Mouse (Mus musculus) embryonic facial prominence, embryonic 10.5 days (tissue): Measurements from ENCODE around the gene Popdc3. TPM values are rescaled to one million over a fixed set of nuclear protein-coding genes. Genes with fewer than 3 reads are reported as not detected.
"Not testable (repeated sequence)": the region's sequence is repeated elsewhere in the genome, so short reads cannot be mapped to it uniquely, and the experiment has no call there.

Source experiments
- DNase-seq: peaks from one replicate; pipeline ENCODE4 v3.0.0-alpha.2; 2017; ENCODE audit warnings: low spot score
- H3K27ac ChIP-seq: fragments of 300-500 bp; sonication (generic); replicated peaks from 2 replicates; pipeline ENCODE4 v1.5.1; 2016; ENCODE audit warnings: mild to moderate bottlenecking
- H3K27me3 ChIP-seq: fragments of 300-500 bp; sonication (generic); replicated peaks from 2 replicates; pipeline ENCODE4 v1.6.1; 2016; ENCODE audit warnings: low read depth, mild to moderate bottlenecking; ENCODE audit not compliant: poor library complexity, severe bottlenecking
- H3K36me3 ChIP-seq: fragments of 300-500 bp; sonication (generic); replicated peaks from 2 replicates; pipeline ENCODE4 v1.6.1; 2016; ENCODE audit warnings: mild to moderate bottlenecking, moderate library complexity
- H3K4me1 ChIP-seq: fragments of 300-500 bp; sonication (generic); 2 replicates; pipeline ENCODE4 v1.6.1; 2016
- H3K4me3 ChIP-seq: fragments of 300-500 bp; sonication (generic); 2 replicates; pipeline ENCODE4 v1.5.1; 2016; ENCODE audit warnings: mild to moderate bottlenecking, moderate library complexity
- H3K9me3 ChIP-seq: fragments of 300-500 bp; sonication (generic); 2 replicates; pipeline ENCODE4 v1.6.1; 2016; ENCODE audit warnings: mild to moderate bottlenecking
- WGBS: fragments of 180-500 bp; shearing (Covaris S2); methylation state at CpG from one replicate; pipeline ENCODE4 v1.1.7; 2016; 5-methylcytosine and 5-hydroxymethylcytosine counted together
- polyA plus RNA-seq: library from polyadenylated mRNA; unstranded; fragments of >200 nt; fragmentation: Nextera tagmentation; extraction: Ambion mirVana; gene quantifications from 2 replicates; pipeline ENCODE4 v1.2.1, GENCODE M21; 2016

Popdc3 gene
- polyA plus RNA-seq, 1 experiment from 2014 or later: 0.36 TPM

DNA sequence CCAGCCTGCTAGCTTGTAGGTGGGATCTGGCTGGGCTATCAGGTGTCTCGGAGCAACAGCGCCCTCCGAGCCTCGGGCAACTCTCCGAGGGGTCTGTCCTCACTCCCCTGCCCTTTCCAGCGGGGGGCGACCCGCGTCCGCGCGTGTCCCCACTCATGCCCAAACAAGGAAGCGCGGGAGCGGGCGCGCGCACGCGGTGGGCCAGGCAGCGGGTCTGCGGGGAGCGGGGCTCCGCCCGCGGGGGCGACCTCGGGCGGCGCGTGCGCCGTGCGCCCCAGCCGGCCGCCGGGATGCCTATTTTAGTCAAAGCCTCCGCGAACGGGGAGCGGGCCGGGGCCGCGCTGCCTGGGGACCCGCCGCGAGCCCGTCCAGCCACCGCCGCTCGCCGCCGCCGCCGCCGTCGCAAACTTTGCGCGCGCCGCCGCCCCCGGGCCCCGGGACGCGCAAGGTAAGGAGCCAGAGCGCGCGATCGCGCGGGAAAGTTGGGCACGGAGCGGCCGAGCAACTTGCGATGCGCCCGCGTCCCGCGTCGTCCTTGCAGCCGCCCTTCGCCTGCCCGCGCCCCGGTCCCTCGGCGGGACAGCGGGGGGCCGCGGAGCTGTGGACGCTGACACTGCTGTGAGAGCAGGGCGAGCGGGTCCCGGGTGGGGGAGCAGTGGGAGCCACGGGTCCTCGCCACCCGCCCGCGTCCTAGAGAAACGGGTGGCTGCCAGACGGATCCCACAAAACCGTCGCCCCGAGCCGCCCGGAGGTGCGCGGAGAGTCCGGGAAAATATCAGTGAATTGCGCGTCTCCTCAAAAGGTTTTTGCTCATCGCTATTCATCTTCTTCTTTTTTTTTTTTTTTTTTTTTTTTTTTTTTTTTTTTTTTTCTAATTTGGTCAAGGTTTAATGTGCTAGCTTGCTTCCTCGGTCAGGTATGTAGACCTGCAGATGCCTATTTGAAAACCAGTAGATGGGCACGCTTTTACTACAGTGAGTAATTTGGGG is 157.8 kb downstream of the Popdc3 start, which contains the start of gene Bves:
TSS of gene Bves (plus strand) at position 339 of the 989 bp plus-strand sequence.
- Histone ChIP-seq H3K9me3 (no peaks in the 10 kb centered on the region), H3K4me3 (peak within 1 kb of the TSS; percentile 79), H3K27ac (peak within 1 kb of the TSS; percentile 86), H3K36me3 (no peaks in the 10 kb centered on the region), H3K27me3 (peaks cover 43% of the 10 kb centered on the region), H3K4me1 (no peaks in the 10 kb centered on the region)
- peak; percentile 82 for DNase-seq
- WGBS: 1% methylated on average over 116 of the region's 116 CpGs

DNA sequence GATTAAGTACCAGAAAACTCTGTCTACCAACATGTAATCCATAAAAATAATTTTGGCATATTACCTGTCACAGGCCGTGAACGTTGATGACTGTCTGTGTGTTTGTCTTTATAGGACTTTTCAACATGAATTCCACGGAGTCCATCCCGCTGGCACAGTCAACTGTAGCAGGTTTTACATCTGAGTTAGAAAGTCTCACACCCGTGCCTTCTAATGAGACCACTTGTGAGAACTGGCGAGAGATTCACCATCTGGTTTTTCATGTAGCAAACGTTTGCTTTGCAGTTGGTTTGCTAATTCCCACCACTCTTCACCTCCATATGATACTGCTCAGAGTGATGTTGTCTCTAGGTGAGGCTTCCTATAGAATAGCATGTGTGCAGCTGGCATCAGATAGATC is 161.2 kb downstream of the Popdc3 start:
- Histone ChIP-seq H3K27ac (no peak overlapping the region), H3K27me3 (peaks cover 28% of the 10 kb centered on the region)
- WGBS: 85% methylated on average over 7 of the region's 7 CpGs

DNA sequence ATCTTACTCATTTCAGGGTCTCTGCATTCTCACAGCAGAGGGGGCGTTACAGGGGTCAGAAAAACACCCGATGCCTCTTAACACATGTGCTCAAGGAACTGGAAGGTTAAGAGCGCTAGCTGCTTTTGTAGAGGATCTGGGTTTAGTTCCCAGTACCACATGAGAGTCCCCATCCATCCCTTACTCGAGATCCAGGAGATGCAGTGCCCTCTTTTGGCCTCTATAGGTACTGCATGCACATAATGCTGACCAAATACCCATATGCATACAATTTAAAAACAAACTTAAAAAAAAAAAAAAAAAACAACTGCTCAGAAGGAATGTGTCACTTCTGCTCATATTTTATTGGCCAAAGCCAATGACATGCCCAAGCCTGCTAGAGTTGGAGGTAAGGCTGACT is 166.5 kb downstream of the Popdc3 start:
- DNase-seq: no peak

More for the DNA sequence above, 161.2 kb downstream of the Popdc3 start:
- Histone ChIP-seq H3K9me3 (peaks cover under 1% of the 10 kb centered on the region; the same call in 1 of the 2 replicates), H3K4me3 (no peak overlapping the region), H3K36me3 (peaks cover under 1% of the 10 kb centered on the region; the same call in 1 of the 2 replicates), H3K4me1 (no peaks in the 10 kb centered on the region)
- DNase-seq: no peak

DNA sequence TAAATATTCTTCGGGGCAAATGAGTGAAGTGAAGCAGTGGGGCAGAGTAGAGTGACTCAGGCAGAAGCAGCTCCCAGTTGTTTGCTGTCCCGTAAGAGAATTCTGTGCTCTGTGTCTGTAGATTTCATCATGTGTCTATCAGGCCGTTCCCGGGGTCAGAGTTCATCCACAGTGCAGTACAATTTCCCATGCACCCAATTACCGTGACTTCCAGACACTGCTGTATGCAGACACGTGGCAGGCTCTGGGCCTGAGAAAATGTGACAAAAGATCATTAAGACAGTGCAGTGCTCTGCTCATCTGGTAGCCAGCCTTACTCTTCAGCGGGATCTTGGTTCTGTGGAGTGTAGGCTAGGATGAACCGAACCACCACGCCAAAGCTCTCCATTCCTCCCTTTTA is 167.3 kb downstream of the Popdc3 start:
- Histone ChIP-seq H3K9me3 (peaks cover 4% of the 10 kb centered on the region; the same call in 1 of the 2 replicates), H3K4me3 (no peak overlapping the region), H3K27ac (no peak overlapping the region), H3K27me3 (no peaks in the 10 kb centered on the region), H3K4me1 (no peaks in the 10 kb centered on the region), H3K36me3 (peaks cover 3% of the 10 kb centered on the region; the same call in 1 of the 2 replicates)
- WGBS: 73% methylated on average over 9 of the region's 9 CpGs
- no peak for DNase-seq

More for the DNA sequence above, 166.5 kb downstream of the Popdc3 start:
- peaks cover 3% of the 10 kb centered on the region; the same call in 1 of the 2 replicates for H3K36me3 ChIP-seq
- no peak overlapping the region for H3K4me3 ChIP-seq
- no peaks in the 10 kb centered on the region for H3K4me1 ChIP-seq
- H3K9me3 ChIP-seq: peaks cover 4% of the 10 kb centered on the region; the same call in 1 of the 2 replicates
- WGBS: 87% methylated on average over 4 of the region's 4 CpGs
- no peaks in the 10 kb centered on the region for H3K27me3 ChIP-seq
- H3K27ac ChIP-seq: no peak overlapping the region

DNA sequence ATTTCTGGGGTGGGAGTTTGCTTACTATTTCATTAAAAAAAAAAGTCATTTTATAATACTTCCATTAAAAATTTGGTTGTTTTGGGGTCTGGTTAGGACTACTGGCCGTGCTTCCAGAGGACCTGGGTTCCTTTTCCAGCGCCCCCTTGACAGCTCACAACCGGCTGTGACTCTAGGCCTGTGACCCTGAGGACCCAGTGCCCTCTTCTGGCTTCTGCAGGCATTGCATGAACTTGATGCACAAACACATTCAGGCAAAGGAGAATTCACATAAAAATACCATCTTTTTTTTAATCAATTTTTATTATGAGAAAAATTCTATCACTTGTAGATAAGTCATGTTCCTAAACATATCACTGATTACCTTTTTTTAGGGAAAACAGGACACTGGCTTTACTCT is 170.2 kb downstream of the Popdc3 start:
- not testable (repeated sequence) for DNase-seq, H3K27ac ChIP-seq, H3K36me3 ChIP-seq, H3K4me3 ChIP-seq, H3K27me3 ChIP-seq, H3K9me3 ChIP-seq, H3K4me1 ChIP-seq
- WGBS: 77% methylated on average over 3 of the region's 3 CpGs

DNA sequence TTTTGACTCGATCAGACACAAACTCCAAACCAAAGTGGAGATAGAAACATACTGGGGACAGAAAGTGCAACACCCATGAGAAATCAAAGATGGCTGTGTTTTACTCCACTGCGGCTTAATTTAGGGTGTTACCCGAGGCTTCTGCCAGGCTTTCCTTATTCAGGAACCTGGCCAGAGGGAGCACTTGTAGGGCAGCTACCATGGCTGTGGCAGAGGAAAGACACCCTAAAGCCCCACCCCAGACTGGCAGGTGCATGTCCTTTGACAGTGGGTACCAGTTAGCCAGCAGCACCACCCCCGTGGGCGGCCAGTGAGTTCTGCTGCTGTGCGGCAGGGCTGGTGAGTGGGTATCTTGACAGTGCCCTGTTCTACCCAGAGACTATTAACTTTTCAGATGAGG is 178.2 kb downstream of the Popdc3 start:
- H3K4me1 ChIP-seq: no peaks in the 10 kb centered on the region
- no peak overlapping the region for H3K27ac ChIP-seq
- whole genome bisulfite sequencing: 89% methylated on average over 6 of the region's 6 CpGs
- no peak for DNase-seq
- H3K4me3 ChIP-seq: no peak overlapping the region
- H3K9me3 ChIP-seq: no peaks in the 10 kb centered on the region
- no peaks in the 10 kb centered on the region for H3K36me3 ChIP-seq
- H3K27me3 ChIP-seq: no peaks in the 10 kb centered on the region

DNA sequence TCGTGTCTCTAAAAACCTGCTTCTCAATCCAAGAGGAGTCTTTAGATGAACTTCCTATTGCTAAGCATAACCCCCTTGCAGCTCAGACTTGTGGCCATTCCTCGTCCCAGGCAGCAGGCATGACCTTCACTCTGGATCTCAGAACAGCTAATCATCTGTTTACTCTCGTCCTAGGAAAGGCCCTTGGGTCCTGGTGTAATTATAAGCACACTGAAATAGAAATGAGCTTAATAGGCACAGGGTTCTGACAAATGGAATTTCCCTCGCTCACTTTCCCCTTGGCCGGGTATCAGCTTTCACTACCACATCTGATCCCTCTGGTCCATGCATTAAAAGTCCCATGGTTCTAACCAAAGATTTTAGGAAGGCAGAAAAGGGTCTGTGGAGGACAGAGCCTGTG is 185.5 kb downstream of the Popdc3 start:
- Histone ChIP-seq H3K9me3 (no peaks in the 10 kb centered on the region), H3K36me3 (peaks cover 4% of the 10 kb centered on the region; the same call in 1 of the 2 replicates), H3K4me3 (no peak overlapping the region), H3K4me1 (peaks cover 18% of the 10 kb centered on the region), H3K27ac (no peak overlapping the region), H3K27me3 (no peaks in the 10 kb centered on the region)
- 39% methylated on average over 5 of the region's 5 CpGs for WGBS
- no peak for DNase-seq

DNA sequence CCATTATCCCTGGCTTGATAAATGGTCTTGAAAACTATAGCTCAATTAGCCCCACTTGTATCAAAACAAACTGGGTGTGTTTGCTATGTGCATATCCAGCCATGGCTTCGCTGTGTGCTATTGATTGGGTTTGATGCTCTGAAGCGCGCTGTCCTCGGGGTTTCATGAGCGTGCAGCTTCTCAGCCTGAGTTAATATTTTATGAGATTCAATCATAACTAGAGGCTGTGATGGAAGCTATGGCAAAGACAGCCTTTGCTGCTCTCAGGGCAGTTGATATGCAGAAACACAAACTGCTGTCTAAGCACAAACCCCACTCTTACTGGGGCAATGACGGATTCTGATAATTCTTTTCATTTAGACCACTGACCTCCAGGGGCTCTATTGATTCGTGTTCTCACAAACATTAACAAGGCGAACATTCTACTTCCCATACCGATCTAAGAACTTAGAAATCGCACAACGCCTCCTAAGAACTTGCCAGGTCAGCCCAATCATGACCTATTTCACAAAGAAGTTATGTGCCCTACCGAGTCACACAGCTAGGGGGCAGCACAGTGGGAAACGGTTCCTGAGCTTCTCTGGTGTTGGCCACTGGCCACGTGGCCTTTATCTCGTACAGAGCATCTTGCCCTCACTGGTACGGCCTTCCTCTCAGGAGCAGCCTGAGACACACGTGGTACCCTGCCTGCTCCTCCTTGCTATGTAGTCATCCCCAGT is 189.2 kb downstream of the Popdc3 start:
- Histone ChIP-seq H3K4me3 (no peak overlapping the region), H3K9me3 (no peaks in the 10 kb centered on the region), H3K36me3 (peaks cover 4% of the 10 kb centered on the region; the same call in 1 of the 2 replicates), H3K4me1 (peaks cover 18% of the 10 kb centered on the region), H3K27me3 (no peaks in the 10 kb centered on the region), H3K27ac (no peak overlapping the region)
- 90% methylated on average over 17 of the region's 17 CpGs for WGBS
- DNase-seq: no peak

Other genes with a start within 250 kb of the Popdc3 start
- gene Prep, start 110.9 kb upstream of the Popdc3 start, polyA plus RNA-seq: 41.7 and 43.9 TPM in 2 replicates
- gene Bves, start 157.7 kb downstream of the Popdc3 start, polyA plus RNA-seq: 2.3 and 2.5 TPM in 2 replicates